Mouse (Mus musculus): Measurements from ENCODE around the gene Cdca7l. TPM values are rescaled to one million over a fixed set of nuclear protein-coding genes. Genes with fewer than 3 reads are reported as not detected.

Cdca7l gene
- total and polyA plus RNA-seq, 2 experiments from 2014 or later, result 4.2 to 4.7 TPM

DNA sequence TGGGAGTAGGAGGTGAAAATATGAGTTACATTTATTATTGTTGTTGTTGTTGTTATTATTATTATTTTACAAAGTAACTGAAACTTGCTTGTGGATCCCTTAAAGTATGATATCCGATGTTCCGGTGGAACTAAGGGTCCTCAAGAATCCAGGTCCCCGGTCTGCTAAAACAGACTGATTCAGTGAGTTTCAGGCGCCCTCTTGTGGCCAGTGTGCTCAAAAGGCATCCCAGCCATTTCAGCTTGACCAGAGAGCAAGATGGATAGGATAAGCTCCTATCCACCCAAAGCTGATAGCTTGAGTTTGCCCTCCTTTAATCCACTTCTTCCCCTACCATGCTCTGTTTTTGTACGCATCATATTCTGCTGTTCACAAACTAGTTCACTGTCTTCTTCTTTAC is 35.0 kb upstream of the Cdca7l start:
- Histone ChIP-seq H3K4me2 (ENCODE audit: low read depth) (no peak overlapping the region), H3K36me3 (ENCODE audit: insufficient read depth) (no peaks in the 10 kb centered on the region), H3K27me3 (ENCODE audit: insufficient read depth, low read length) (no peaks in the 10 kb centered on the region), H3K9ac (no peak overlapping the region), H3K4me3 (ENCODE audit: low read depth, low read length) (no peak overlapping the region), H3K4me1 (ENCODE audit: insufficient read depth) (no peaks in the 10 kb centered on the region), H3K9me3 (ENCODE audit: low read length) (no peaks in the 10 kb centered on the region), H3K27ac (ENCODE audit: low read depth, low read length) (no peak overlapping the region)
- peak; percentile 90 for TF ChIP-seq CTCF (IDR thresholded peaks at IDR 0.05; ENCODE audit: low read depth)
- peak; percentile 90 for DNase-seq
- ATAC-seq, result peak; percentile 54
- WGBS, result 6% methylated on average over 5 of the region's 5 CpGs

- no peak overlapping the region for H3K9ac ChIP-seq
- no peak overlapping the region for H3K27ac ChIP-seq (ENCODE audit: low read depth, low read length)
- 45% methylated on average over 2 of the region's 2 CpGs for WGBS
- no peak for DNase-seq
- H3K4me3 ChIP-seq (ENCODE audit: low read depth, low read length), result no peak overlapping the region
- no peak for ATAC-seq
- no peaks in the 10 kb centered on the region for H3K9me3 ChIP-seq (ENCODE audit: low read length)
- H3K27me3 ChIP-seq (ENCODE audit: insufficient read depth, low read length), result no peaks in the 10 kb centered on the region
- no peak overlapping the region for H3K4me2 ChIP-seq (ENCODE audit: low read depth)
- TF ChIP-seq CTCF (IDR thresholded peaks at IDR 0.05; ENCODE audit: low read depth), result no peak
- H3K36me3 ChIP-seq (ENCODE audit: insufficient read depth), result no peaks in the 10 kb centered on the region
- H3K4me1 ChIP-seq (ENCODE audit: insufficient read depth), result no peaks in the 10 kb centered on the region
Measured at GRCm38 (mm10) chr12:117770211-117770610, 33.9 kb upstream of the Cdca7l start.

GRCm38 (mm10) chr12:117771156-117771555 is 32.9 kb upstream of the Cdca7l start:
- no peaks in the 10 kb centered on the region for H3K27me3 ChIP-seq (ENCODE audit: insufficient read depth, low read length)
- TF ChIP-seq CTCF (IDR thresholded peaks at IDR 0.05; ENCODE audit: low read depth), result no peak
- 82% methylated on average over 4 of the region's 4 CpGs for WGBS
- no peak overlapping the region for H3K9ac ChIP-seq
- H3K4me2 ChIP-seq (ENCODE audit: low read depth), result no peak overlapping the region
- no peak overlapping the region for H3K4me3 ChIP-seq (ENCODE audit: low read depth, low read length)
- ATAC-seq (no peak), DNase-seq (no peak)
- H3K36me3 ChIP-seq (ENCODE audit: insufficient read depth), result no peaks in the 10 kb centered on the region
- no peaks in the 10 kb centered on the region for H3K4me1 ChIP-seq (ENCODE audit: insufficient read depth)
- H3K27ac ChIP-seq (ENCODE audit: low read depth, low read length), result no peak overlapping the region
- no peaks in the 10 kb centered on the region for H3K9me3 ChIP-seq (ENCODE audit: low read length)

DNA sequence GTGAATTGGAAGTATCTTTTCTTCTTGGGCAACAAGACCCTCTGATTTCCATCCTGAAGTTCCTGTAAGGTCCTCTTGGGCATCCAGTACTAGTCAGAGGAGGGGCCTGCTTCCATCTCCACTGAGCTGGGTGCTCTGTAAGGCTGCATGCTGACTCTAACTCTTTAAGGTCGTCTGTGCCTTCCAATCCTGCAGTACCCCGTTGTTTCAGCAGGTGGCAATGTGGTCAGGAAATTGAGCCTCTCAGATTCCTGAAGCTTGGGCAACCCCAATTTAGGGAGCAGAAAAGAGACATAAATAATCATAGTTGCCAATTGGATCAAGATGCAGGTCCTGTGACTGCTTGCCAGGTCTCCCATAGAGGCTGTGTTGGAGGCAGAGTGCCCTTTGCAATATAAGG is 31.5 kb upstream of the Cdca7l start:
- peak; percentile 56 for ATAC-seq
- 0% methylated on average over 2 of the region's 2 CpGs for WGBS
- no peak overlapping the region for H3K4me2 ChIP-seq (ENCODE audit: low read depth)
- no peaks in the 10 kb centered on the region for H3K27me3 ChIP-seq (ENCODE audit: insufficient read depth, low read length)
- no peaks in the 10 kb centered on the region for H3K9me3 ChIP-seq (ENCODE audit: low read length)
- no peaks in the 10 kb centered on the region for H3K36me3 ChIP-seq (ENCODE audit: insufficient read depth)
- H3K9ac ChIP-seq, result no peak overlapping the region
- no peaks in the 10 kb centered on the region for H3K4me1 ChIP-seq (ENCODE audit: insufficient read depth)
- peak; percentile 85 for TF ChIP-seq CTCF (IDR thresholded peaks at IDR 0.05; ENCODE audit: low read depth)
- no peak overlapping the region for H3K4me3 ChIP-seq (ENCODE audit: low read depth, low read length)
- DNase-seq, result peak; percentile 85
- H3K27ac ChIP-seq (ENCODE audit: low read depth, low read length), result no peak overlapping the region

DNA sequence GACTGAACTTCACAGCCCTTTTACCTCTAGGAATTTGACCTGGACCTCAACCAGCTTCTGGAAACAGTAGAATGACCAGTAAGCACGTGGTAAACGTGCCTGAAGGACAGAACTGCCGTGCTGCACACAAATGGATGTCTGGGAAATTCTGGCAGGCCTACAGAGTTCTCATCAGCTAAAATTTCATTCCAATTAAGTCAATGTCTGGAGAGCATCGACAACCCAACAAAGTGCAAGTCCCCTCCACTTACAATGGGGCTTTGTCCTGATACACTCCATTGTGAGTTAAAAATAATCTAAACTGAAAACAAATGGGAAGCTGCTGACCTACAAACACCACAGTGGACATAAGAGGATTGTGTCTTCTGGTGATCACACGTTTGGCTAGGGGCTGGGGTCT is 27.2 kb upstream of the Cdca7l start:
- TF ChIP-seq CTCF (IDR thresholded peaks at IDR 0.05; ENCODE audit: low read depth), result no peak
- H3K4me3 ChIP-seq (ENCODE audit: low read depth, low read length), result no peak overlapping the region
- no peak for ATAC-seq
- no peaks in the 10 kb centered on the region for H3K27me3 ChIP-seq (ENCODE audit: insufficient read depth, low read length)
- DNase-seq, result no peak
- no peaks in the 10 kb centered on the region for H3K9me3 ChIP-seq (ENCODE audit: low read length)
- no peak overlapping the region for H3K4me2 ChIP-seq (ENCODE audit: low read depth)
- H3K9ac ChIP-seq, result no peak overlapping the region
- WGBS, result 53% methylated on average over 5 of the region's 5 CpGs
- no peak overlapping the region for H3K27ac ChIP-seq (ENCODE audit: low read depth, low read length)
- H3K36me3 ChIP-seq (ENCODE audit: insufficient read depth), result no peaks in the 10 kb centered on the region
- H3K4me1 ChIP-seq (ENCODE audit: insufficient read depth), result no peaks in the 10 kb centered on the region

GRCm38 (mm10) chr12:117781360-117781759 is 22.7 kb upstream of the Cdca7l start:
- no peak for TF ChIP-seq CTCF (IDR thresholded peaks at IDR 0.05; ENCODE audit: low read depth)
- Histone ChIP-seq H3K9me3 (ENCODE audit: low read length) (no peaks in the 10 kb centered on the region), H3K27ac (ENCODE audit: low read depth, low read length) (no peak overlapping the region), H3K4me2 (ENCODE audit: low read depth) (no peak overlapping the region), H3K9ac (no peak overlapping the region), H3K36me3 (ENCODE audit: insufficient read depth) (no peaks in the 10 kb centered on the region), H3K4me1 (ENCODE audit: insufficient read depth) (no peaks in the 10 kb centered on the region), H3K4me3 (ENCODE audit: low read depth, low read length) (no peak overlapping the region), H3K27me3 (ENCODE audit: insufficient read depth, low read length) (no peaks in the 10 kb centered on the region)
- no peak for DNase-seq
- 32% methylated on average over 2 of the region's 2 CpGs for WGBS
- ATAC-seq, result no peak

DNA sequence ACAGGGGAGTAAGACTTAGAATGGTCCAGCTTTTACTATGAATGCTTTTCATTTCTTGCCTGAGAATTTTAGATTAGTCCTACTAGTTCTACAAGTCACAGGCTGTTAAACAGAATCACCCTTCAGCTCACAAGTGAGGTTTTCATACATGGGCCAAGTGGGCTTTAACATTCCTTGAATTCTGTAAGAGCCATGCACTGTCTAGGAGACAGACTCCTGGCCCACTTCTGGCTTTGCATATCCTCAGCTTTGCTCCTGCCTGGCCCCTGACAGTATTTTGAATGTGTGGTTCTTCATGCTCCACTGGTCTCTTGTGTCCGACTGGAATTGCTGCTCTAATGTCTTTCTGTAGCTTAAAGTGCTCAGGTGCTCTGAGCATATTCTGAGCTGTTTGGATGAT is 20.7 kb upstream of the Cdca7l start:
- no peaks in the 10 kb centered on the region for H3K9me3 ChIP-seq (ENCODE audit: low read length)
- TF ChIP-seq CTCF (IDR thresholded peaks at IDR 0.05; ENCODE audit: low read depth), result no peak
- no peaks in the 10 kb centered on the region for H3K36me3 ChIP-seq (ENCODE audit: insufficient read depth)
- ATAC-seq (no peak), DNase-seq (no peak)
- H3K4me2 ChIP-seq (ENCODE audit: low read depth), result no peak overlapping the region
- H3K4me3 ChIP-seq (ENCODE audit: low read depth, low read length), result no peak overlapping the region
- 17% methylated on average over 1 of the region's 1 CpGs for WGBS
- H3K9ac ChIP-seq, result no peak overlapping the region
- H3K27ac ChIP-seq (ENCODE audit: low read depth, low read length), result no peak overlapping the region
- H3K27me3 ChIP-seq (ENCODE audit: insufficient read depth, low read length), result no peaks in the 10 kb centered on the region
- H3K4me1 ChIP-seq (ENCODE audit: insufficient read depth), result 0 out of 2 replicates have a peak, but pooled peaks cover under 1% of the 10 kb centered on the region

DNA sequence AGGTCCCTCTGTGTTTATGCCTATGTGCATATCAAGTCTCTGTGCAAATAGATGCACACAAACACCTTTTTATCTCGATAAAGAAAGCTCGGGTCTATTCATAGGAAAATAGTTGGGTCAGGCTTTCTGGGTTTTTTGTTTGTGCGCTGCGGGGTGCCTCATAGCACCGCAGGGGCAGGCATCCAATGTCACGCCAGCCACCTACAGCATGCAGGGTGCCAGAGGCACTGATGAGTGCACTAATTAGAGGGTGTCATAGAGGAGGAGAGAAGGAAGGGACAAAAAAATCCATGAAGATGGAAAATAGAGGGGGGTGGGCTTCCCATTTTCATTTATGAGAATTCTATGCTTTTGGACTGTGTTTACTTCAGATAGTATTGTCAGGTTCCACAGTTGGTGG is 17.5 kb upstream of the Cdca7l start:
- 11% methylated on average over 6 of the region's 6 CpGs for WGBS
- H3K27me3 ChIP-seq (ENCODE audit: insufficient read depth, low read length), result no peaks in the 10 kb centered on the region
- no peaks in the 10 kb centered on the region for H3K36me3 ChIP-seq (ENCODE audit: insufficient read depth)
- 0 out of 2 replicates have a peak, but pooled peaks cover 3% of the 10 kb centered on the region for H3K4me1 ChIP-seq (ENCODE audit: insufficient read depth)
- H3K4me2 ChIP-seq (ENCODE audit: low read depth), result no peak overlapping the region
- no peak overlapping the region for H3K9ac ChIP-seq
- no peak for TF ChIP-seq CTCF (IDR thresholded peaks at IDR 0.05; ENCODE audit: low read depth)
- DNase-seq (no peak), ATAC-seq (peak; percentile 54; the same call in 1 of the 2 replicates)
- H3K27ac ChIP-seq (ENCODE audit: low read depth, low read length), result no peak overlapping the region
- no peak overlapping the region for H3K4me3 ChIP-seq (ENCODE audit: low read depth, low read length)
- no peaks in the 10 kb centered on the region for H3K9me3 ChIP-seq (ENCODE audit: low read length)

Measured in forebrain, postnatal 0 days (tissue).